Mouse (Mus musculus) right cerebral cortex, postnatal 25 days (tissue): ENCODE results near the gene Btnl4.

Experiments
- DNase-seq: peaks from one replicate; pipeline ENCODE4 v3.0.0; 2022

Btnl4 gene

GRCm38 (mm10) chr17:34427597-34427996 is 49.5 kb downstream of the Btnl4 start:
- DNase-seq = peak; percentile 28

- no peak for DNase-seq
Measured at GRCm38 (mm10) chr17:34420014-34420413, 57.1 kb downstream of the Btnl4 start.
